Mouse (Mus musculus): ENCODE data around the gene Stum. TPM values are rescaled to one million over a fixed set of nuclear protein-coding genes. Genes with fewer than 3 reads are reported as not detected.

Stum gene
- total RNA-seq, 2 experiments from 2014 or later: 294 to 316 TPM

GRCm38 (mm10) chr1:180428101-180428712, 55.1 kb downstream of the Stum start:
- peak in 1 of 2 experiments; percentile 60 for DNase-seq

- DNase-seq: peak; percentile 56 to 66
These were observed 55.6 kb downstream of the Stum start for GRCm38 (mm10) chr1:180427685-180428084.

- DNase-seq: no peak
These were observed 56.9 kb downstream of the Stum start for GRCm38 (mm10) chr1:180426405-180426804.

- DNase-seq: no peak
These were observed 59.4 kb downstream of the Stum start for GRCm38 (mm10) chr1:180423931-180424330.

GRCm38 (mm10) chr1:180423008-180423639, 60.2 kb downstream of the Stum start:
- no peak for DNase-seq

GRCm38 (mm10) chr1:180422076-180422828, 61.1 kb downstream of the Stum start:
- peak; percentile 61 to 66 for DNase-seq

GRCm38 (mm10) chr1:180421165-180421909, 62.0 kb downstream of the Stum start:
- no peak for DNase-seq

GRCm38 (mm10) chr1:180420496-180421164, 62.7 kb downstream of the Stum start:
- DNase-seq: no peak

- no peak for DNase-seq
These were observed 64.2 kb downstream of the Stum start for GRCm38 (mm10) chr1:180419059-180419458.

- no peak for DNase-seq
These were observed 66.2 kb downstream of the Stum start for GRCm38 (mm10) chr1:180417118-180417517.

- DNase-seq: no peak
These were observed 67.5 kb downstream of the Stum start for GRCm38 (mm10) chr1:180415836-180416235.

- no peak for DNase-seq
These were observed 68.2 kb downstream of the Stum start for GRCm38 (mm10) chr1:180415064-180415463.

- no peak for DNase-seq
These were observed 73.0 kb downstream of the Stum start for GRCm38 (mm10) chr1:180410306-180410705.

- DNase-seq: no peak
These were observed 73.5 kb downstream of the Stum start for GRCm38 (mm10) chr1:180409771-180410170.

GRCm38 (mm10) chr1:180408832-180409231, 74.5 kb downstream of the Stum start:
- no peak for DNase-seq

GRCm38 (mm10) chr1:180407727-180408719, 75.3 kb downstream of the Stum start:
- DNase-seq: no peak

- no peak for DNase-seq
These were observed 76.1 kb downstream of the Stum start for GRCm38 (mm10) chr1:180407171-180407671.

GRCm38 (mm10) chr1:180406336-180407035, 76.8 kb downstream of the Stum start:
- DNase-seq: no peak

- DNase-seq: no peak
These were observed 77.5 kb downstream of the Stum start for GRCm38 (mm10) chr1:180405576-180406335.
